Mouse (Mus musculus): ENCODE measurements around the gene Bcl2l10. TPM values are rescaled to one million over a fixed set of nuclear protein-coding genes. Genes with fewer than 3 reads are reported as not detected.

The Bcl2l10 gene
- total and polyA plus RNA-seq, 3 experiments = not detected

DNA sequence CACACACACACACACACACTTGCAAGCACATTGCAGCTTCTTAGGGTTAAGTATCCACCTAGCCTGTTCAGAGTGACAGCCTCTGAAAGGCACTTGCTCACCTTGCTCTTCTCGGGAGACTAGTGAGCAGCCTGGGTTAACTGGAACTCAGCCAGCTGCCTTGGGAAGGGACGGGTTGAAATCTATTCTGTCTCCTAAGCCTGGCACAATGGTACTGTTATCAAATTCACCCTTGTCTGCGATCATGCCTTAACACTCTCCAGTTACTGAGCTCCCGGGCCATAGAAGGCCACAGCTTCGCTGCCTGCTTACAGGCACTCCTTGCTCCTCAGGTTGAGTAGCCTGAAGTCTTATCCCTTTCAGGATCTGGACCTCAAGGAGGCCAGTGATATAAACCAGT is 53.1 kb downstream of the Bcl2l10 start:
- H3K36me3 ChIP-seq (replicated peaks in 1 of 2; ENCODE audit: control insufficient read depth in 1 of 2, insufficient read depth in 1 of 2, low read length in 1 of 2) = peaks cover 23 to 63% of the 10 kb centered on the region in 2 experiments
- H3K9me3 ChIP-seq (replicated peaks; ENCODE audit: low read length) = no peaks in the 10 kb centered on the region
- no peak for DNase-seq (ENCODE audit: extremely low read depth)
- in situ Hi-C loops (cut with MboI; ENCODE audit: low pct_ligation_motif_present, low pct_unique_long_range_greater_than_20kb, low sequenced_read_pairs) = no loop called here
- H3K27ac ChIP-seq (ENCODE audit: insufficient read depth, low read depth) = no peak overlapping the region
- peaks cover 3 to 46% of the 10 kb centered on the region in 2 experiments for H3K4me1 ChIP-seq (ENCODE audit: control insufficient read depth in 1 of 2, insufficient read depth in 2 of 2)
- dilution Hi-C loops (cut with MboI; ENCODE audit: extremely low pct_ligation_motif_present, extremely low pct_unique_long_range_greater_than_20kb, low sequenced_read_pairs) = no loop called here
- TF ChIP-seq CTCF (conservative IDR thresholded peaks at IDR 0.05 in 1 of 2, IDR thresholded peaks at IDR 0.05 in 1 of 2; ENCODE audit: low read depth in 2 of 2, low read length in 2 of 2) (no peak), GABPA (IDR thresholded peaks at IDR 0.05; ENCODE audit: insufficient replicate concordance, low read depth, low read length) (no peak), NRF1 (IDR thresholded peaks at IDR 0.05; ENCODE audit: low read depth, low read length) (no peak), MXI1 (IDR thresholded peaks at IDR 0.05; ENCODE audit: low read depth, low read length) (no peak), CHD1 (IDR thresholded peaks at IDR 0.05; ENCODE audit: low read depth, low read length) (no peak), E2F4 (IDR thresholded peaks at IDR 0.05; ENCODE audit: insufficient replicate concordance, low read depth, low read length) (no peak)
- H3K9ac ChIP-seq (ENCODE audit: insufficient read depth, low read depth) = no peak overlapping the region
- no peak overlapping the region for H3K4me3 ChIP-seq (replicated peaks in 1 of 3; ENCODE audit: low read depth in 2 of 3, low read length in 2 of 3, poor library complexity in 1 of 3)
- no peaks in the 10 kb centered on the region for H3K27me3 ChIP-seq (replicated peaks)
- H3K79me2 ChIP-seq (replicated peaks; ENCODE audit: control insufficient read depth, extremely low read depth, insufficient read depth, poor library complexity, severe bottlenecking) = peaks cover 81% of the 10 kb centered on the region
- no peak overlapping the region for H3K4me2 ChIP-seq (ENCODE audit: insufficient read depth, low read depth, poor library complexity, severe bottlenecking)

Other genes with a start within 250 kb of the Bcl2l10 start
- 1.6 and 4.4 TPM in 2 replicates for gene Myo5c, start 115.7 kb upstream of the Bcl2l10 start, total RNA-seq (2012; rRNA removed)
- gene Myo5c, start 115.7 kb upstream of the Bcl2l10 start, total RNA-seq (2014; rRNA removed) = 3.7 and 3.8 TPM in 2 replicates
- 4.7 and 5.2 TPM in 2 replicates for gene Myo5c, start 115.7 kb upstream of the Bcl2l10 start, polyA plus RNA-seq (2012; ENCODE audit: insufficient read length, low read depth)
- gene Gnb5, start 41.5 kb upstream of the Bcl2l10 start, total RNA-seq (2012; rRNA removed) = 4.4 and 6.5 TPM in 2 replicates
- gene Gnb5, start 41.5 kb upstream of the Bcl2l10 start, total RNA-seq (2014; rRNA removed) = 2.9 and 4.7 TPM in 2 replicates
- 2.7 and 3.1 TPM in 2 replicates for gene Gnb5, start 41.5 kb upstream of the Bcl2l10 start, polyA plus RNA-seq (2012; ENCODE audit: insufficient read length, low read depth)
- gene Mapk6, start 62.2 kb downstream of the Bcl2l10 start, total RNA-seq (2012; rRNA removed) = 34.2 and 41.0 TPM in 2 replicates
- 20.9 and 23.3 TPM in 2 replicates for gene Mapk6, start 62.2 kb downstream of the Bcl2l10 start, total RNA-seq (2014; rRNA removed)
- 53.5 and 62.2 TPM in 2 replicates for gene Mapk6, start 62.2 kb downstream of the Bcl2l10 start, polyA plus RNA-seq (2012; ENCODE audit: insufficient read length, low read depth)
- 49.9 and 59.7 TPM in 2 replicates for gene Leo1, start 93.8 kb downstream of the Bcl2l10 start, total RNA-seq (2012; rRNA removed)
- 43.1 and 46.7 TPM in 2 replicates for gene Leo1, start 93.8 kb downstream of the Bcl2l10 start, total RNA-seq (2014; rRNA removed)
- gene Leo1, start 93.8 kb downstream of the Bcl2l10 start, polyA plus RNA-seq (2012; ENCODE audit: insufficient read length, low read depth) = 60.7 and 73.4 TPM in 2 replicates
- 40.5 and 41.1 TPM in 2 replicates for gene Tmod3, start 211.9 kb downstream of the Bcl2l10 start, total RNA-seq (2012; rRNA removed)
- 71.0 and 77.1 TPM in 2 replicates for gene Tmod3, start 211.9 kb downstream of the Bcl2l10 start, total RNA-seq (2014; rRNA removed)
- gene Tmod3, start 211.9 kb downstream of the Bcl2l10 start, polyA plus RNA-seq (2012; ENCODE audit: insufficient read length, low read depth) = 52.0 and 59.0 TPM in 2 replicates